Mouse (Mus musculus): ENCODE measurements around the gene Gm11111. TPM values are rescaled to one million over a fixed set of nuclear protein-coding genes. Genes with fewer than 3 reads are reported as not detected.

Gene Gm11111
- polyA plus RNA-seq, 3 experiments from 2014 or later = not detected

DNA sequence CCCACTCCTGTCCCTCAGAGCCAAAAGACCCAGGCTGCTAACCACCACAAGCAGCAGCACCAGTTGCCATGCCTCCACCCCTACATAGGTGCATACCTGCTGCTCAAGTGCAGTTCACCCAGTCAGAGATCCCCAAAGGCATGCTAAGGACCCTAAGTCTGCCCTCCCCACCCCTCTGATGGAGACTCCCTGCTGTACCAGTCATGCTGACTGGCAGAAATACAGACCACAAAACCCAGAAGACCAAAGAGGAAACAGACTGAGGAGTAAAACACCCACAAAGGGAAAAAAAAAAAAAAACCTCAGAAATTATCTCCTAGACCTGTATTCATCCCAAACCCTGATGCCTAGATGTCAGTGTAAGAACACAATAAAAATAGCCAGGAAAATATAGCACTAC, 33.4 kb downstream of the Gm11111 start:
- ATAC-seq = no peak

Other genes with a start within 250 kb of the Gm11111 start
- gene Cfap299, start 223.4 kb upstream of the Gm11111 start, polyA plus RNA-seq (2017; shearing (Covaris generic)) = not detected